Mouse (Mus musculus): ENCODE data around the gene Lce1k. TPM values are rescaled to one million over a fixed set of nuclear protein-coding genes. Genes with fewer than 3 reads are reported as not detected.
"Not testable (repeated sequence)": the region's sequence is repeated elsewhere in the genome, so short reads cannot be mapped to it uniquely, and the experiment has no call there.

Gene Lce1k
- not detected in 2 replicates for polyA plus RNA-seq (2015; fragmentation: Nextera tagmentation; extraction: Ambion mirVana)

- H3K9me3 ChIP-seq (replicated peaks) = no peaks in the 10 kb centered on the region
- no peak within 1 kb of the TSS for H3K27ac ChIP-seq
- H3K9ac ChIP-seq = no peak within 1 kb of the TSS
- H3K27me3 ChIP-seq = no peaks in the 10 kb centered on the region
- H3K4me3 ChIP-seq = no peak within 1 kb of the TSS
- H3K4me1 ChIP-seq (replicated peaks) = no peaks in the 10 kb centered on the region
- no peak within 1 kb of the TSS for H3K4me2 ChIP-seq
- no peak for ATAC-seq (replicated peaks; ENCODE audit: insufficient number of reproducible peaks, insufficient read depth, low FRiP score, low read depth)
- H3K36me3 ChIP-seq = no peaks in the 10 kb centered on the region
Measured at GRCm38 (mm10) chr3:92807791-92808190, at the start of gene Lce1k. Gene Lce1k, minus strand, starts transcription at chr3:92807891.

- no peak within 1 kb of the TSS for H3K4me2 ChIP-seq
- H3K9me3 ChIP-seq (replicated peaks) = no peaks in the 10 kb centered on the region
- H3K4me1 ChIP-seq (replicated peaks) = no peaks in the 10 kb centered on the region
- no peaks in the 10 kb centered on the region for H3K36me3 ChIP-seq
- no peak within 1 kb of the TSS for H3K4me3 ChIP-seq
- WGBS = 74% methylated on average over 3 of the region's 3 CpGs
- ATAC-seq (replicated peaks; ENCODE audit: insufficient number of reproducible peaks, insufficient read depth, low FRiP score, low read depth) = no peak
- no peak within 1 kb of the TSS for H3K9ac ChIP-seq
- H3K27ac ChIP-seq = no peak within 1 kb of the TSS
- H3K27me3 ChIP-seq = no peaks in the 10 kb centered on the region
Measured at GRCm38 (mm10) chr3:92851186-92851585, 43.5 kb upstream of the Lce1k start, which contains the start of gene Lce1l. Gene Lce1l, minus strand, starts transcription at chr3:92851286.

- ATAC-seq (replicated peaks; ENCODE audit: insufficient number of reproducible peaks, insufficient read depth, low FRiP score, low read depth) = no peak
- H3K27ac ChIP-seq = no peak within 1 kb of the TSS
- H3K4me3 ChIP-seq = no peak within 1 kb of the TSS
- H3K4me1 ChIP-seq (replicated peaks) = no peaks in the 10 kb centered on the region
- WGBS = 14% methylated on average over 1 of the region's 1 CpGs
- H3K4me2 ChIP-seq = no peak within 1 kb of the TSS
- H3K9ac ChIP-seq = no peak within 1 kb of the TSS
- no peaks in the 10 kb centered on the region for H3K36me3 ChIP-seq
- no peaks in the 10 kb centered on the region for H3K27me3 ChIP-seq
- no peaks in the 10 kb centered on the region for H3K9me3 ChIP-seq (replicated peaks)
Measured at GRCm38 (mm10) chr3:92827108-92827507, 19.4 kb upstream of the Lce1k start, which contains the start of gene Kprp. Gene Kprp, minus strand, starts transcription at chr3:92827247.

- Histone ChIP-seq H3K9ac (no peak overlapping the region), H3K36me3 (no peaks in the 10 kb centered on the region), H3K4me2 (no peak overlapping the region), H3K27me3 (no peaks in the 10 kb centered on the region), H3K4me3 (no peak overlapping the region), H3K27ac (no peak overlapping the region), H3K4me1 (replicated peaks) (no peaks in the 10 kb centered on the region), H3K9me3 (replicated peaks) (no peaks in the 10 kb centered on the region)
- no peak for ATAC-seq (replicated peaks; ENCODE audit: insufficient number of reproducible peaks, insufficient read depth, low FRiP score, low read depth)
- WGBS = 19% methylated on average over 1 of the region's 1 CpGs
Measured at GRCm38 (mm10) chr3:92825808-92826207, 18.1 kb upstream of the Lce1k start.

GRCm38 (mm10) chr3:92816036-92816435, 8.3 kb upstream of the Lce1k start:
- not testable (repeated sequence) for H3K36me3 ChIP-seq; H3K4me1 ChIP-seq (replicated peaks); H3K4me3 ChIP-seq; H3K4me2 ChIP-seq; H3K9ac ChIP-seq; H3K9me3 ChIP-seq (replicated peaks); ATAC-seq (replicated peaks; ENCODE audit: insufficient number of reproducible peaks, insufficient read depth, low FRiP score, low read depth); H3K27ac ChIP-seq; H3K27me3 ChIP-seq
- WGBS = 79% methylated on average over 2 of the region's 2 CpGs

GRCm38 (mm10) chr3:92815581-92815980, 7.9 kb upstream of the Lce1k start:
- Histone ChIP-seq H3K4me1 (replicated peaks) (no peaks in the 10 kb centered on the region), H3K9ac (no peak overlapping the region), H3K4me2 (no peak overlapping the region), H3K36me3 (no peaks in the 10 kb centered on the region), H3K27ac (no peak overlapping the region), H3K27me3 (no peaks in the 10 kb centered on the region), H3K9me3 (replicated peaks) (no peaks in the 10 kb centered on the region), H3K4me3 (no peak overlapping the region)
- WGBS = 84% methylated on average over 3 of the region's 3 CpGs
- ATAC-seq (replicated peaks; ENCODE audit: insufficient number of reproducible peaks, insufficient read depth, low FRiP score, low read depth) = no peak

GRCm38 (mm10) chr3:92790414-92790813, 17.3 kb downstream of the Lce1k start, which contains the start of gene Lce1j:
Gene Lce1j, minus strand, starts transcription at chr3:92790514.
- Histone ChIP-seq H3K27ac (no peak within 1 kb of the TSS), H3K4me1 (replicated peaks) (no peaks in the 10 kb centered on the region), H3K9me3 (replicated peaks) (no peaks in the 10 kb centered on the region), H3K4me3 (no peak within 1 kb of the TSS), H3K36me3 (no peaks in the 10 kb centered on the region), H3K4me2 (no peak within 1 kb of the TSS), H3K27me3 (no peaks in the 10 kb centered on the region), H3K9ac (no peak within 1 kb of the TSS)
- whole genome bisulfite sequencing = 72% methylated on average over 1 of the region's 1 CpGs
- ATAC-seq (replicated peaks; ENCODE audit: insufficient number of reproducible peaks, insufficient read depth, low FRiP score, low read depth) = no peak

- 65% methylated on average over 1 of the region's 1 CpGs for WGBS
- no peak for ATAC-seq (replicated peaks; ENCODE audit: insufficient number of reproducible peaks, insufficient read depth, low FRiP score, low read depth)
- Histone ChIP-seq H3K27me3 (no peaks in the 10 kb centered on the region), H3K9ac (no peak within 1 kb of the TSS), H3K4me1 (replicated peaks) (no peaks in the 10 kb centered on the region), H3K9me3 (replicated peaks) (no peaks in the 10 kb centered on the region), H3K4me3 (no peak within 1 kb of the TSS), H3K4me2 (no peak within 1 kb of the TSS), H3K36me3 (no peaks in the 10 kb centered on the region), H3K27ac (no peak within 1 kb of the TSS)
Measured at GRCm38 (mm10) chr3:92778799-92779198, 28.9 kb downstream of the Lce1k start, which contains the start of gene Lce1i. Gene Lce1i, minus strand, starts transcription at chr3:92778899.

- ATAC-seq (replicated peaks; ENCODE audit: insufficient number of reproducible peaks, insufficient read depth, low FRiP score, low read depth) = no peak
- no peak overlapping the region for H3K9ac ChIP-seq
- WGBS = 15% methylated on average over 3 of the region's 3 CpGs
- H3K27ac ChIP-seq = no peak overlapping the region
- H3K4me1 ChIP-seq (replicated peaks) = no peaks in the 10 kb centered on the region
- no peak overlapping the region for H3K4me3 ChIP-seq
- H3K4me2 ChIP-seq = no peak overlapping the region
- H3K27me3 ChIP-seq = no peaks in the 10 kb centered on the region
- no peaks in the 10 kb centered on the region for H3K9me3 ChIP-seq (replicated peaks)
- H3K36me3 ChIP-seq = no peaks in the 10 kb centered on the region
Measured at GRCm38 (mm10) chr3:92771573-92771972, 36.1 kb downstream of the Lce1k start.

- no peak within 1 kb of the TSS for H3K4me2 ChIP-seq
- no peak within 1 kb of the TSS for H3K9ac ChIP-seq
- no peaks in the 10 kb centered on the region for H3K27me3 ChIP-seq
- no peaks in the 10 kb centered on the region for H3K36me3 ChIP-seq
- no peaks in the 10 kb centered on the region for H3K9me3 ChIP-seq (replicated peaks)
- no peaks in the 10 kb centered on the region for H3K4me1 ChIP-seq (replicated peaks)
- H3K4me3 ChIP-seq = no peak within 1 kb of the TSS
- WGBS = 83% methylated on average over 1 of the region's 1 CpGs
- no peak within 1 kb of the TSS for H3K27ac ChIP-seq
- ATAC-seq (replicated peaks; ENCODE audit: insufficient number of reproducible peaks, insufficient read depth, low FRiP score, low read depth) = no peak
Measured at GRCm38 (mm10) chr3:92764965-92765364, 42.7 kb downstream of the Lce1k start, which contains the start of gene Lce1h. Gene Lce1h, minus strand, starts transcription at chr3:92765065.
